Mouse (Mus musculus) embryonic fibroblast, embryonic 13.5 days (primary cell): ENCODE results near the gene Oxtr.

ENCODE experiments used
- CTCF ChIP-seq: IDR thresholded peaks from 2 replicates; pipeline ENCODE4 v1.5.1; 2011; ENCODE audit warnings: mild to moderate bottlenecking, control low read depth, low read length, moderate library complexity, borderline replicate concordance; ENCODE audit not compliant: insufficient read depth
- POLR2A ChIP-seq: IDR thresholded peaks from 2 replicates; pipeline ENCODE4 v1.6.1; 2011; ENCODE audit warnings: low read depth, mild to moderate bottlenecking, control low read depth, low read length, moderate library complexity

- no peak for TF ChIP-seq CTCF
- no peak for TF ChIP-seq POLR2A
Observed at GRCm38 (mm10) chr6:112497456-112497855, 7.7 kb upstream of the Oxtr start.
